Mouse (Mus musculus) spleen, adult 2 months (tissue): ENCODE measurements around the gene Rfc3. TPM values are rescaled to one million over a fixed set of nuclear protein-coding genes. Genes with fewer than 3 reads are reported as not detected.
"Not testable (repeated sequence)": the region's sequence is repeated elsewhere in the genome, so short reads cannot be mapped to it uniquely, and the experiment has no call there.

Experiments
- DNase-seq, 2 experiments: peaks; one replicate each; pipeline versions ENCODE4 v3.0.0 to v3.0.0-alpha.2; 2012 to 2021; ENCODE audit warnings: low spot score in 2 of 2, low read depth in 1 of 2
- H3K27ac ChIP-seq: fragments of 200-500 bp; 2 replicates; pipeline ENCODE4 v1.5.1; 2012; ENCODE audit warnings: low read length, inconsistent platforms; ENCODE audit not compliant: insufficient read depth
- H3K27me3 ChIP-seq: fragments of 200-500 bp; 2 replicates; pipeline ENCODE4 v1.6.1; 2012; ENCODE audit warnings: mild to moderate bottlenecking, moderate library complexity, low read length, inconsistent platforms; ENCODE audit not compliant: control insufficient read depth, insufficient read depth
- H3K36me3 ChIP-seq: fragments of 200-500 bp; 2 replicates; pipeline ENCODE4 v1.6.1; 2012; ENCODE audit warnings: mild to moderate bottlenecking, low read length, inconsistent platforms; ENCODE audit not compliant: control insufficient read depth, insufficient read depth
- H3K4me1 ChIP-seq: fragments of 200-500 bp; 2 replicates; pipeline ENCODE4 v1.6.1; 2011; ENCODE audit warnings: inconsistent platforms; ENCODE audit not compliant: control insufficient read depth, insufficient read depth, insufficient read length
- H3K4me3 ChIP-seq: fragments of 200-500 bp; 2 replicates; pipeline ENCODE4 v1.5.1; 2011; ENCODE audit warnings: mild to moderate bottlenecking, inconsistent platforms; ENCODE audit not compliant: insufficient read depth, insufficient read length; ENCODE audit errors: extremely low read depth
- CTCF ChIP-seq: fragments of 200-500 bp; IDR thresholded peaks from 2 replicates; pipeline ENCODE4 v1.5.1; 2011; ENCODE audit warnings: mild to moderate bottlenecking, inconsistent platforms; ENCODE audit not compliant: insufficient read depth, insufficient read length, insufficient replicate concordance; ENCODE audit errors: extremely low read depth
- POLR2A ChIP-seq: fragments of 200-500 bp; IDR thresholded peaks from 2 replicates; pipeline ENCODE4 v1.6.1; 2011; ENCODE audit warnings: low read depth, low read length, inconsistent platforms
- WGBS: fragments of 180-500 bp; shearing (Covaris S2); methylation state at CpG from one replicate; pipeline ENCODE4 v1.1.7; 2018; 5-methylcytosine and 5-hydroxymethylcytosine counted together
- polyA plus RNA-seq: library from polyadenylated mRNA; depleted of rRNA; stranded (reverse); fragments of >200 nt; gene quantifications from 2 replicates; pipeline ENCODE4 v1.2.3, GENCODE M21; 2012; rRNA removed

Rfc3 gene
- polyA plus RNA-seq = 5.7 and 6.8 TPM in 2 replicates

DNA sequence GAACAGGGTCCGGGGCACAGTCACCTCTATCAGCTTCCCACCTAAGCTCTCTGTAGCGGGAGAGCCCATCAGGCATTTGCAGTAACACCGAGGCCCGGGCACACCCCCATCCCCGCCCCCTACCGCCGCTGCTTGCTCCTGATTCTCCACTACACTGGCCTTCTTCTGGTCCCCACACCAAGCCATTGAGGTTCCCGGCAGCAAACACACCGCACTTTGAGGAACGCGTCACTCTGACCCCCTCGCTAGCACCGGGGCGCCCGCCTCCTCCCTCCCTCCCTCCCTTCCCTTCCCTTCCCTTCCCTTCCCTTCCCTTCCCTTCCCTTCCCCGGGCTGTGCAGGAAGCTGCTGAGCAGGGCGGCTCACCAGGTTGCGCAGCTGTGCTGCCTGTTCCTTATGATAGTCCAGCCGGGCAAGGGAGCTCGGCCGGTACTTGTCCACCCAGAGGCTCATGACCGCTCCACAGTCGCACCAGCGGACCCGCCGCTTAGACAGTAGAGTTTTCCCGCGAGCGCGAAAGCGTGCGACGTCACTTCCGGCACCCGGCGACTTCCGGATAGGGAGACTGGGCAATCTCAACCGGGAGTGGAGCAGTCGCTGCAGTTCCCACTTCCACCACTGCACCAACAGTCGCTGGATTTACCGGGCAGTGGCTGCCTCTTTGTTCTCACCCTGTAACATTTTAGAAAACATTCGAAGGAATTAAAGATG lies at the start of gene Rfc3:
Gene Rfc3 (minus strand): TSS at position 543 of the 711 bp plus-strand sequence.
- peak; percentile 86 to 91 for DNase-seq
- Histone ChIP-seq H3K27ac (peak within 1 kb of the TSS; percentile 13; the same call in 1 of the 2 replicates), H3K36me3 (peaks cover 8% of the 10 kb centered on the region), H3K27me3 (no peaks in the 10 kb centered on the region), H3K4me1 (no peaks in the 10 kb centered on the region; the same call in 1 of the 2 replicates), H3K4me3 (peak within 1 kb of the TSS; percentile 71)
- TF ChIP-seq CTCF = peak; percentile 65; the same call in 1 of the 2 replicates
- TF ChIP-seq POLR2A = no peak
- under 1% methylated on average over 40 of the region's 42 CpGs for whole genome bisulfite sequencing

DNA sequence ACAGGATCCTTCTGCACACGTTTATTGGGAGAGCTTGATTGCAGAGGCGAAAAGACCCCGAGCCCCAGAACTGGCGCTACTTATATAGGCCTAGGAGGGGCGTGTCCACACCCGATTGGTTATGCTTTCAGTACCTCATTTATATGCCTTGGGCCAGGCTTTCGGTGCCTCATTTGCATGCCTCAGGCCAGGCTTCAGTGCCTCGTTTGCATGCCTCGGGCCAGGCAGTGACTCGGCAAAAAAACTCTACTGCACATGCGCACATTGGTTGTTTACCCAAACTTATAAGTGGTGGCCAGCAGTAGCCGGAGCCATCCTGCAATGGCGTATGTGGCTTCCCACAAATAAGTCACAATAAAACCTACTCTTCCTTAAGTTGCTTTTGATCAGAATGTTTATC lies 42.6 kb upstream of the Rfc3 start:
- not testable (repeated sequence) for DNase-seq, H3K4me1 ChIP-seq, H3K27me3 ChIP-seq, H3K36me3 ChIP-seq, H3K27ac ChIP-seq, H3K4me3 ChIP-seq
- 84% methylated on average over 13 of the region's 13 CpGs for WGBS

DNA sequence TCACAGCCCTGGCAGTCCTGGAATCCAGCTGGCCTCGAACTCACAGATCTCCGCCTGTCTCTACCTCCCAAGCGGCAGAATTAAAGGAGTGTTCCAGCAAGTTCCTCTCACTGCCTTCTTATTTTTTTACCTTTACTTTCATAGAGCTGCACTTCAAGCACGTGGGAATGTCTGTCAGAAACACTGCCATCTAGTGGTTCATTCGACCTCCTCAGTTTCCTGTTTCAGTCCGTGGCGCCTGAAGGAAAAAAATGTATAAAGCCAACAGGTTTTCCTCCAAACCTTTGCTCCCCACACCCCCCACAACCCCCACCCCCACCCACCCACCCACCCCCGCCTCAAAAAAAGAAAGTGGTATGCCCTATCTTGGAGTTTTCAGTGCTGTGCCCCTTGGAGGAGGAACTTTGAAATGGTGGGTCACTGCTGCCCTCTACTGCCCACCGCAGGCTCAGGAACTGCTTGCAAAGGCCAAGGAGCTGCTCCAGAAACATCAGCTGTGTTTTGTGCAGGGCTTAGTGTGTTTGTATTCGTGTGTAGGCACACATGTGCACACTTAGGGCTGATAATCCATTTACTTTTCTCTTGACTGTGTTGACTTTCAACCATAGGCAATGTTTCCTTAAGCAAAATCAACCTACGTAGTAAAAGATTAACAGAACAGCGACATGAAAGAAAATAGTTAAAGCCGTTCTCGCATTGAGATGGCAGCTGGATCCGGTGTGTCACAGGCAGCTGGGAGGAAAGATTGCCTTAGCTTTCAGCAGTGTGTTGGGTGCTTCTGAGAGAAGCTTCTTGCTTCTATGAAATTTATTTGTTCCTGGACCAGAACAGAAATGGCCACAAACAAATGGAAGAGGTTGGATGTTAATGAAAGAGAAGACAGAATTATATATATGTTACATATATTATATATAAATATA lies 35.8 kb upstream of the Rfc3 start:
- WGBS = 24% methylated on average over 15 of the region's 15 CpGs

DNA sequence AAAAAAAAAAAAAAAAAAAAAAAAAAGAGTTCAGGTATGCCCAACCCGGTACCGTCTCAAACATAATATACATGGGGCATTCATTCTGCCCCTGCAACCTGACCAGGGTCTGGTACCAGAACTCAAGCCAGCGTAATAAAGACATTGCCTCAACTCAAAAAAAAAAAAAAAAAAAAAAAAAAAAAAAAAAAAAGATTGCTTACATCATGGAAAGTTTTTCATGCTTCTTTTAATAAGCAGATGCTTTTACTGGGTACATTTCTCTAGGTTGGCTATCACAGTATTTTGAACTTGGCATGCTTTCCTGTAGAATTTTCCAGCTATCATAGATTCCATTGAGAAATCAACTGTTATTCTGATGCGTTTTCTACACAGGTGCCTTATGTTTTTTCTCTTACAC lies 11.2 kb upstream of the Rfc3 start:
- Histone ChIP-seq H3K4me3 (no peak overlapping the region), H3K27ac (no peak overlapping the region), H3K36me3 (no peaks in the 10 kb centered on the region), H3K4me1 (no peaks in the 10 kb centered on the region), H3K27me3 (no peaks in the 10 kb centered on the region)
- no peak for DNase-seq
- TF ChIP-seq CTCF (no peak), POLR2A (no peak)
- WGBS = 94% methylated on average over 4 of the region's 4 CpGs

More for the DNA sequence above, 35.8 kb upstream of the Rfc3 start:
- H3K4me1 ChIP-seq = no peaks in the 10 kb centered on the region
- no peaks in the 10 kb centered on the region for H3K27me3 ChIP-seq
- H3K36me3 ChIP-seq = no peaks in the 10 kb centered on the region
- TF ChIP-seq POLR2A = no peak
- peak; percentile 73; the same call in 1 of the 2 replicates for TF ChIP-seq CTCF
- H3K27ac ChIP-seq = no peak overlapping the region
- no peak overlapping the region for H3K4me3 ChIP-seq
- DNase-seq = peak; percentile 56 to 75

DNA sequence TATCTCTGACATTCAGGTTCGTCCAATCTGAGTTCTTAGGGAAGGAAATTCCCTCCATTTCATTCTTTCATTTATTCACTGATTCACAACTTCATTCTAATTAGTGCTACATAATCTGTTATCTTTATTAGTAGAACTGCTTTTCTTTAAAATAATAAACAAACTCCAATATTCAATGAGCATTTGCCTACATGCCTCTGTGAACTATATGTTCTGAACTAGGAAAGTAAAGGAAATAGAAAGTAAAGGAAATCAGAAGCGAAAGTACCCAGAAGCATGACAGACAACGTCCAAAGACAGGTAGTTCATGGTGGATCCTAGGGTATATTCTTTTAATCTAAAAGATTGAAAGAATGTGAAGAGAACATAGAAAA lies 356 bp upstream of the Rfc3 start:
- peaks cover 6% of the 10 kb centered on the region; the same call in 1 of the 2 replicates for H3K36me3 ChIP-seq
- H3K27me3 ChIP-seq = no peaks in the 10 kb centered on the region
- DNase-seq = no peak
- TF ChIP-seq POLR2A (no peak), CTCF (no peak)
- H3K4me1 ChIP-seq = no peaks in the 10 kb centered on the region; the same call in 1 of the 2 replicates
- H3K4me3 ChIP-seq = no peak overlapping the region; the same call in 1 of the 2 replicates
- H3K27ac ChIP-seq = no peak overlapping the region
- 50% methylated on average over 3 of the region's 3 CpGs for WGBS

DNA sequence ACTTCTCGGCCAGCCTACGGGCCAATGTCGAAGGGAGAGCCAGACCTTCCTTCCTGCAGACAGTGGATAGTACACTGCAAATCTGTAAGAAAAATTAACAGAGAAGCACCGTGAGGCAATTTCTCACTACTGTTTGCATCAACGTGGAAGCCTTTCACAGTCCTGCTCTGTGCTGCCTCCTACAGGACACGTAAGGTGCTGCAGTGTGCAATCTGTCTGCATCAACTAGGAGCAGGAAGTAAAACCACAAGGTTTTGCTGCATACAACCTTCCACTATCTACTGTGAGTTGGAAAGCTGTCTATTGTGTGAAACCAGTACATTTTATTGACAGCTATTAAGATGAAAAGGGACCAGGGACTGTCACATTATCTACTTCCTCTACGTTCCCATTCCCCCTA lies 6.2 kb downstream of the Rfc3 start:
- H3K36me3 ChIP-seq = peaks cover 27% of the 10 kb centered on the region
- TF ChIP-seq POLR2A (no peak), CTCF (peak; percentile 24; the same call in 1 of the 2 replicates)
- H3K27me3 ChIP-seq = no peaks in the 10 kb centered on the region
- WGBS = 91% methylated on average over 7 of the region's 7 CpGs
- DNase-seq = peak in 1 of 2 experiments; percentile 11
- no peak overlapping the region for H3K4me3 ChIP-seq
- peaks cover 9% of the 10 kb centered on the region for H3K4me1 ChIP-seq
- no peak overlapping the region for H3K27ac ChIP-seq
